Mouse (Mus musculus) kidney, adult 2 months (tissue): ENCODE results near the gene Erbin. TPM values are rescaled to one million over a fixed set of nuclear protein-coding genes. Genes with fewer than 3 reads are reported as not detected.
A peak's percentile ranks its signal among the peaks of the same experiment; 100 is the strongest.

ENCODE experiments used
- DNase-seq: peaks from one replicate; pipeline ENCODE4 v3.0.0; 2021
- H3K27ac ChIP-seq: fragments of 200-500 bp; 2 replicates; pipeline ENCODE4 v1.5.1; 2012; ENCODE audit warnings: low read depth, low read length, control low read depth, inconsistent platforms; ENCODE audit not compliant: insufficient read depth
- H3K27me3 ChIP-seq: fragments of 200-500 bp; replicated peaks from 2 replicates; pipeline ENCODE4 v1.6.1; 2012; ENCODE audit warnings: mild to moderate bottlenecking, moderate library complexity, low read length, inconsistent platforms; ENCODE audit not compliant: control insufficient read depth, insufficient read depth
- H3K36me3 ChIP-seq: fragments of 200-500 bp; 2 replicates; pipeline ENCODE4 v1.6.1; 2012; ENCODE audit warnings: mild to moderate bottlenecking, moderate library complexity, low read length, inconsistent platforms; ENCODE audit not compliant: control insufficient read depth, insufficient read depth
- H3K4me1 ChIP-seq: fragments of 200-500 bp; 2 replicates; pipeline ENCODE4 v1.6.1; 2011; ENCODE audit warnings: low read length; ENCODE audit not compliant: control insufficient read depth, insufficient read depth
- H3K4me3 ChIP-seq: fragments of 200-500 bp; 2 replicates; pipeline ENCODE4 v1.5.1; 2011; ENCODE audit warnings: mild to moderate bottlenecking, low read depth, low read length, control low read depth; ENCODE audit not compliant: insufficient read depth
- CTCF ChIP-seq: fragments of 200-500 bp; conservative IDR thresholded peaks from 2 replicates; pipeline ENCODE4 v1.5.1; 2011; ENCODE audit warnings: low read depth, mild to moderate bottlenecking, control low read depth, low read length, moderate library complexity, mixed read lengths; ENCODE audit not compliant: insufficient read depth, insufficient read length
- POLR2A ChIP-seq: fragments of 200-500 bp; IDR thresholded peaks from one replicate; pipeline ENCODE4 v1.6.1; 2011; ENCODE audit warnings: low read depth, low read length, control low read depth
- WGBS: fragments of 180-500 bp; shearing (Covaris S2); methylation state at CpG from one replicate; pipeline ENCODE4 v1.1.7; 2018; 5-methylcytosine and 5-hydroxymethylcytosine counted together
- polyA plus RNA-seq: library from polyadenylated mRNA; depleted of rRNA; stranded (reverse); fragments of >200 nt; gene quantifications from 2 replicates; pipeline ENCODE4 v1.2.3, GENCODE M21; 2012

Gene Erbin
- polyA plus RNA-seq, 1 experiment, result 18.9 TPM

- peaks cover 15% of the 10 kb centered on the region for H3K4me1 ChIP-seq
- peak overlapping the region; percentile 82 for H3K4me3 ChIP-seq
- 10% methylated on average over 11 of the region's 11 CpGs for WGBS
- TF ChIP-seq CTCF (no peak), POLR2A (no peak)
- H3K36me3 ChIP-seq, result no peaks in the 10 kb centered on the region
- peak; percentile 70 for DNase-seq
- peak overlapping the region; percentile 90 for H3K27ac ChIP-seq
- no peaks in the 10 kb centered on the region for H3K27me3 ChIP-seq
Measured at GRCm38 (mm10) chr13:103921831-103922380, 1.6 kb upstream of the Erbin start.

GRCm38 (mm10) chr13:103920933-103921830 lies 868 bp upstream of the Erbin start:
- DNase-seq, result peak; percentile 94
- H3K36me3 ChIP-seq, result no peaks in the 10 kb centered on the region
- no peaks in the 10 kb centered on the region for H3K27me3 ChIP-seq
- H3K4me1 ChIP-seq, result peaks cover 20% of the 10 kb centered on the region
- peak overlapping the region; percentile 82 for H3K4me3 ChIP-seq
- 7% methylated on average over 106 of the region's 125 CpGs for WGBS
- peak; percentile 20 for TF ChIP-seq POLR2A
- no peak for TF ChIP-seq CTCF
- H3K27ac ChIP-seq, result peak overlapping the region; percentile 99

GRCm38 (mm10) chr13:103919956-103920260 lies 406 bp downstream of the Erbin start:
- Histone ChIP-seq H3K36me3 (no peaks in the 10 kb centered on the region), H3K4me1 (peaks cover 21% of the 10 kb centered on the region), H3K4me3 (peak overlapping the region; percentile 82), H3K27ac (peak overlapping the region; percentile 99), H3K27me3 (no peaks in the 10 kb centered on the region)
- WGBS, result under 1% methylated on average over 20 of the region's 20 CpGs
- TF ChIP-seq CTCF (no peak), POLR2A (no peak)
- DNase-seq, result no peak

- Histone ChIP-seq H3K4me3 (peak overlapping the region; percentile 82), H3K27ac (peak overlapping the region; percentile 99), H3K27me3 (no peaks in the 10 kb centered on the region), H3K36me3 (no peaks in the 10 kb centered on the region), H3K4me1 (peaks cover 21% of the 10 kb centered on the region)
- WGBS, result under 1% methylated on average over 32 of the region's 32 CpGs
- TF ChIP-seq CTCF (no peak), POLR2A (no peak)
- peak; percentile 75 for DNase-seq
Measured at GRCm38 (mm10) chr13:103919234-103919955, 919 bp downstream of the Erbin start.

- WGBS, result 1% methylated on average over 3 of the region's 3 CpGs
- peak; percentile 15 for DNase-seq
- peak overlapping the region; percentile 82; the same call in 1 of the 2 replicates for H3K4me3 ChIP-seq
- H3K27me3 ChIP-seq, result no peaks in the 10 kb centered on the region
- H3K36me3 ChIP-seq, result no peaks in the 10 kb centered on the region
- TF ChIP-seq POLR2A (no peak), CTCF (no peak)
- peaks cover 16% of the 10 kb centered on the region for H3K4me1 ChIP-seq
- H3K27ac ChIP-seq, result no peak overlapping the region
Measured at GRCm38 (mm10) chr13:103918432-103918831, 1.9 kb downstream of the Erbin start.

- Histone ChIP-seq H3K27me3 (no peaks in the 10 kb centered on the region), H3K36me3 (no peaks in the 10 kb centered on the region), H3K4me3 (no peak overlapping the region), H3K4me1 (peaks cover 10% of the 10 kb centered on the region), H3K27ac (no peak overlapping the region)
- TF ChIP-seq CTCF, result no peak
- TF ChIP-seq POLR2A, result no peak
- DNase-seq, result peak; percentile 44
- WGBS, result 64% methylated on average over 4 of the region's 4 CpGs
Measured at GRCm38 (mm10) chr13:103914114-103914736, 6.1 kb downstream of the Erbin start.

- H3K4me1 ChIP-seq, result peaks cover 10% of the 10 kb centered on the region
- TF ChIP-seq POLR2A (no peak), CTCF (no peak)
- no peak for DNase-seq
- H3K27me3 ChIP-seq, result no peaks in the 10 kb centered on the region
- no peak overlapping the region for H3K4me3 ChIP-seq
- no peaks in the 10 kb centered on the region for H3K36me3 ChIP-seq
- WGBS, result 58% methylated on average over 3 of the region's 3 CpGs
- no peak overlapping the region for H3K27ac ChIP-seq
Measured at GRCm38 (mm10) chr13:103912351-103912750, 8.0 kb downstream of the Erbin start.
